Mouse (Mus musculus): Measurements from ENCODE around the gene Apof. TPM values are rescaled to one million over a fixed set of nuclear protein-coding genes. Genes with fewer than 3 reads are reported as not detected.

The Apof gene
- polyA plus RNA-seq, 1 experiment from 2014 or later, result not detected

GRCm38 (mm10) chr10:128302785-128303125 lies 34.3 kb downstream of the Apof start:
- peak overlapping the region; percentile 60 for H3K4me3 ChIP-seq (replicated peaks)
- peak overlapping the region; percentile 70 for H3K9ac ChIP-seq
- H3K9me3 ChIP-seq (replicated peaks), result no peaks in the 10 kb centered on the region
- under 1% methylated on average over 9 of the region's 9 CpGs for WGBS
- no peaks in the 10 kb centered on the region for H3K36me3 ChIP-seq
- no peaks in the 10 kb centered on the region for H3K27me3 ChIP-seq
- ATAC-seq (ENCODE audit: insufficient number of reproducible peaks, low FRiP score, low TSS enrichment, low read depth), result no peak; the same call in 1 of the 2 replicates
- H3K4me2 ChIP-seq (replicated peaks), result peak overlapping the region; percentile 63
- peaks cover 16% of the 10 kb centered on the region for H3K4me1 ChIP-seq
- peak overlapping the region; percentile 96 for H3K27ac ChIP-seq (replicated peaks)

- Histone ChIP-seq H3K4me3 (replicated peaks) (peak within 1 kb of the TSS; percentile 60), H3K4me2 (replicated peaks) (peak within 1 kb of the TSS; percentile 76), H3K4me1 (peaks cover 16% of the 10 kb centered on the region), H3K9me3 (replicated peaks) (no peaks in the 10 kb centered on the region), H3K27me3 (no peaks in the 10 kb centered on the region), H3K36me3 (no peaks in the 10 kb centered on the region), H3K27ac (replicated peaks) (peak within 1 kb of the TSS; percentile 96), H3K9ac (peak within 1 kb of the TSS; percentile 70)
- WGBS, result 2% methylated on average over 37 of the region's 37 CpGs
- peak; percentile 100 for ATAC-seq (ENCODE audit: insufficient number of reproducible peaks, low FRiP score, low TSS enrichment, low read depth)
Measured at GRCm38 (mm10) chr10:128303126-128304021, 34.9 kb downstream of the Apof start, which contains the start of gene Pan2. TSS of gene Pan2 (plus strand) at chr10:128303335.

- Histone ChIP-seq H3K9me3 (replicated peaks) (no peaks in the 10 kb centered on the region), H3K36me3 (peaks cover 51% of the 10 kb centered on the region), H3K9ac (no peak overlapping the region), H3K4me3 (replicated peaks) (no peak overlapping the region), H3K27me3 (no peaks in the 10 kb centered on the region), H3K4me1 (0 out of 2 replicates have a peak, but pooled peaks cover 4% of the 10 kb centered on the region), H3K27ac (replicated peaks) (no peak overlapping the region), H3K4me2 (replicated peaks) (no peak overlapping the region)
- ATAC-seq (ENCODE audit: insufficient number of reproducible peaks, low FRiP score, low TSS enrichment, low read depth), result no peak
- 90% methylated on average over 7 of the region's 7 CpGs for WGBS
Measured at GRCm38 (mm10) chr10:128309654-128310053, 41.2 kb downstream of the Apof start.

GRCm38 (mm10) chr10:128310177-128310576 lies 41.7 kb downstream of the Apof start:
- no peak overlapping the region for H3K9ac ChIP-seq
- peaks cover 56% of the 10 kb centered on the region for H3K36me3 ChIP-seq
- no peak overlapping the region for H3K27ac ChIP-seq (replicated peaks)
- 0 out of 2 replicates have a peak, but pooled peaks cover 4% of the 10 kb centered on the region for H3K4me1 ChIP-seq
- no peaks in the 10 kb centered on the region for H3K27me3 ChIP-seq
- H3K4me3 ChIP-seq (replicated peaks), result no peak overlapping the region
- H3K9me3 ChIP-seq (replicated peaks), result no peaks in the 10 kb centered on the region
- no peak overlapping the region for H3K4me2 ChIP-seq (replicated peaks)
- peak; percentile 19; the same call in 1 of the 2 replicates for ATAC-seq (ENCODE audit: insufficient number of reproducible peaks, low FRiP score, low TSS enrichment, low read depth)
- WGBS, result 59% methylated on average over 11 of the region's 11 CpGs

GRCm38 (mm10) chr10:128310902-128311301 lies 42.4 kb downstream of the Apof start:
- peaks cover 63% of the 10 kb centered on the region for H3K36me3 ChIP-seq
- H3K9ac ChIP-seq, result no peak overlapping the region
- H3K4me2 ChIP-seq (replicated peaks), result no peak overlapping the region
- no peak for ATAC-seq (ENCODE audit: insufficient number of reproducible peaks, low FRiP score, low TSS enrichment, low read depth)
- H3K9me3 ChIP-seq (replicated peaks), result no peaks in the 10 kb centered on the region
- no peaks in the 10 kb centered on the region for H3K27me3 ChIP-seq
- 0 out of 2 replicates have a peak, but pooled peaks cover 4% of the 10 kb centered on the region for H3K4me1 ChIP-seq
- H3K4me3 ChIP-seq (replicated peaks), result no peak overlapping the region
- no peak overlapping the region for H3K27ac ChIP-seq (replicated peaks)
- 87% methylated on average over 4 of the region's 4 CpGs for WGBS

GRCm38 (mm10) chr10:128315578-128315977 lies 47.1 kb downstream of the Apof start:
- H3K4me1 ChIP-seq, result no peaks in the 10 kb centered on the region
- peaks cover 86% of the 10 kb centered on the region for H3K36me3 ChIP-seq
- H3K9me3 ChIP-seq (replicated peaks), result no peaks in the 10 kb centered on the region
- no peak overlapping the region for H3K4me3 ChIP-seq (replicated peaks)
- no peaks in the 10 kb centered on the region for H3K27me3 ChIP-seq
- H3K4me2 ChIP-seq (replicated peaks), result no peak overlapping the region
- no peak for ATAC-seq (ENCODE audit: insufficient number of reproducible peaks, low FRiP score, low TSS enrichment, low read depth)
- no peak overlapping the region for H3K27ac ChIP-seq (replicated peaks)
- H3K9ac ChIP-seq, result no peak overlapping the region
- 96% methylated on average over 8 of the region's 8 CpGs for WGBS

Other genes with a start within 250 kb of the Apof start
- gene Naca, start 233.1 kb upstream of the Apof start, polyA plus RNA-seq (2015; fragmentation: Nextera tagmentation; extraction: Ambion mirVana), result 690 and 754 TPM in 2 replicates
- gene Ptges3, start 209.7 kb upstream of the Apof start, polyA plus RNA-seq (2015; fragmentation: Nextera tagmentation; extraction: Ambion mirVana), result 453 and 461 TPM in 2 replicates
- gene Atp5b, start 185.4 kb upstream of the Apof start, polyA plus RNA-seq (2015; fragmentation: Nextera tagmentation; extraction: Ambion mirVana), result 1,910 and 2,016 TPM in 2 replicates
- 11.0 and 12.2 TPM in 2 replicates for gene Baz2a, start 177.1 kb upstream of the Apof start, polyA plus RNA-seq (2015; fragmentation: Nextera tagmentation; extraction: Ambion mirVana)
- gene Rbms2, start 88.4 kb upstream of the Apof start, polyA plus RNA-seq (2015; fragmentation: Nextera tagmentation; extraction: Ambion mirVana), result 40.1 and 41.6 TPM in 2 replicates
- 2.0 and 2.5 TPM in 2 replicates for gene Gls2, start 74.2 kb upstream of the Apof start, polyA plus RNA-seq (2015; fragmentation: Nextera tagmentation; extraction: Ambion mirVana)
- 30.8 TPM in 2 replicates for gene Spryd4, start 56.9 kb upstream of the Apof start, polyA plus RNA-seq (2015; fragmentation: Nextera tagmentation; extraction: Ambion mirVana)
- gene Mip, start 42.8 kb upstream of the Apof start, polyA plus RNA-seq (2015; fragmentation: Nextera tagmentation; extraction: Ambion mirVana), result 0.23 and 0.28 TPM in 2 replicates
- 43.8 and 48.1 TPM in 2 replicates for gene Timeless, start 36.6 kb upstream of the Apof start, polyA plus RNA-seq (2015; fragmentation: Nextera tagmentation; extraction: Ambion mirVana)
- gene Apon, start 14.6 kb upstream of the Apof start, polyA plus RNA-seq (2015; fragmentation: Nextera tagmentation; extraction: Ambion mirVana), result 0.27 TPM in 1 of 2 replicates, not detected in the other
- gene Stat2, start 1.9 kb downstream of the Apof start, polyA plus RNA-seq (2015; fragmentation: Nextera tagmentation; extraction: Ambion mirVana), result 15.0 and 17.0 TPM in 2 replicates
- gene Il23a, start 30.1 kb downstream of the Apof start, polyA plus RNA-seq (2015; fragmentation: Nextera tagmentation; extraction: Ambion mirVana), result 0.35 TPM in 1 of 2 replicates, not detected in the other
- 27.6 and 32.0 TPM in 2 replicates for gene Pan2, start 34.7 kb downstream of the Apof start, polyA plus RNA-seq (2015; fragmentation: Nextera tagmentation; extraction: Ambion mirVana)
- 319 and 363 TPM in 2 replicates for gene Cnpy2, start 53.8 kb downstream of the Apof start, polyA plus RNA-seq (2015; fragmentation: Nextera tagmentation; extraction: Ambion mirVana)
- gene Cs, start 69.1 kb downstream of the Apof start, polyA plus RNA-seq (2015; fragmentation: Nextera tagmentation; extraction: Ambion mirVana), result 164 and 180 TPM in 2 replicates
- gene Coq10a, start 100.3 kb downstream of the Apof start, polyA plus RNA-seq (2015; fragmentation: Nextera tagmentation; extraction: Ambion mirVana), result 19.4 and 20.4 TPM in 2 replicates
- gene Ankrd52, start 108.4 kb downstream of the Apof start, polyA plus RNA-seq (2015; fragmentation: Nextera tagmentation; extraction: Ambion mirVana), result 11.0 and 12.1 TPM in 2 replicates
- gene Slc39a5, start 132.6 kb downstream of the Apof start, polyA plus RNA-seq (2015; fragmentation: Nextera tagmentation; extraction: Ambion mirVana), result 0.13 TPM in 1 of 2 replicates, not detected in the other
- gene Nabp2, start 142.8 kb downstream of the Apof start, polyA plus RNA-seq (2015; fragmentation: Nextera tagmentation; extraction: Ambion mirVana), result 66.2 and 75.7 TPM in 2 replicates
- 44.0 and 45.0 TPM in 2 replicates for gene Rnf41, start 143.0 kb downstream of the Apof start, polyA plus RNA-seq (2015; fragmentation: Nextera tagmentation; extraction: Ambion mirVana)
- gene Smarcc2, start 190.6 kb downstream of the Apof start, polyA plus RNA-seq (2015; fragmentation: Nextera tagmentation; extraction: Ambion mirVana), result 85.2 and 93.6 TPM in 2 replicates
- gene Myl6, start 225.5 kb downstream of the Apof start, polyA plus RNA-seq (2015; fragmentation: Nextera tagmentation; extraction: Ambion mirVana), result 1,219 and 1,296 TPM in 2 replicates
- gene Myl6b, start 230.0 kb downstream of the Apof start, polyA plus RNA-seq (2015; fragmentation: Nextera tagmentation; extraction: Ambion mirVana), result 5.0 and 6.9 TPM in 2 replicates